Mouse (Mus musculus) ES-E14 (cell line): ENCODE results near the gene Lcn5. TPM values are rescaled to one million over a fixed set of nuclear protein-coding genes. Genes with fewer than 3 reads are reported as not detected.

ENCODE experiments used
- DNase-seq: peaks from one replicate; pipeline ENCODE4 v3.0.0-alpha.2; 2013; ENCODE audit warnings: low read depth, low spot score
- H3K27ac ChIP-seq: 2 replicates; pipeline ENCODE4 v1.5.1; 2012; ENCODE audit warnings: low read depth, mild to moderate bottlenecking, low read length, moderate library complexity, mixed read lengths; ENCODE audit not compliant: poor library complexity, insufficient read depth, severe bottlenecking
- H3K36me3 ChIP-seq: 2 replicates; pipeline ENCODE4 v1.6.1; 2012; ENCODE audit warnings: mild to moderate bottlenecking, low read length, moderate library complexity, mixed read lengths; ENCODE audit not compliant: control insufficient read depth, poor library complexity, insufficient read depth, severe bottlenecking
- H3K4me1 ChIP-seq, 2 experiments: fragments of 150-350 bp in 1 of 2; sonication (generic) in 1 of 2; 2 replicates each; pipeline ENCODE4 v1.6.1; 2012; ENCODE audit warnings: low read length in 2 of 2, mild to moderate bottlenecking in 1 of 2, mixed read lengths in 1 of 2; ENCODE audit not compliant: control insufficient read depth in 2 of 2, insufficient read depth in 2 of 2, poor library complexity in 1 of 2
- H3K4me3 ChIP-seq, 2 experiments: fragments of 150-350 bp in 1 of 2; sonication (generic) in 1 of 2; 2 replicates each; pipeline ENCODE4 v1.5.1; 2012; ENCODE audit warnings: low read length in 2 of 2, low read depth in 1 of 2, mild to moderate bottlenecking in 1 of 2, mixed read lengths in 1 of 2; ENCODE audit not compliant: insufficient read depth in 1 of 2, poor library complexity in 1 of 2, severe bottlenecking in 1 of 2
- H3K9ac ChIP-seq: 2 replicates; pipeline ENCODE4 v1.6.1; 2012; ENCODE audit warnings: low read depth, mild to moderate bottlenecking, low read length, mixed read lengths; ENCODE audit not compliant: poor library complexity, insufficient read depth, severe bottlenecking
- H3K9me3 ChIP-seq: fragments of 150-350 bp; sonication (generic); 2 replicates; pipeline ENCODE4 v1.6.1; 2012; ENCODE audit warnings: low read depth, mild to moderate bottlenecking, low read length; ENCODE audit not compliant: control insufficient read depth, insufficient read depth
- CHD2 ChIP-seq: IDR thresholded peaks from 2 replicates; pipeline ENCODE4 v1.6.1; 2014; ENCODE audit warnings: mild to moderate bottlenecking, low read depth, low read length, inconsistent platforms
- HCFC1 ChIP-seq: IDR thresholded peaks from 2 replicates; pipeline ENCODE4 v1.6.1; 2012; ENCODE audit warnings: low read length, inconsistent platforms, borderline replicate concordance; ENCODE audit not compliant: insufficient read depth
- MAFK ChIP-seq: IDR thresholded peaks from 2 replicates; pipeline ENCODE4 v1.6.1; 2014; ENCODE audit warnings: mild to moderate bottlenecking, low read depth, low read length, inconsistent platforms; ENCODE audit not compliant: insufficient read depth
- ZC3H11A ChIP-seq: IDR thresholded peaks from 2 replicates; pipeline ENCODE4 v1.6.1; 2012; ENCODE audit warnings: low read depth, mild to moderate bottlenecking, inconsistent platforms, low read length, borderline replicate concordance
- ZNF384 ChIP-seq: IDR thresholded peaks from 2 replicates; pipeline ENCODE4 v1.6.1; 2012; ENCODE audit warnings: low read depth, low read length, inconsistent platforms
- in situ Hi-C, 2 experiments: fragments of 600-800 bp; cut with MboI; formaldehyde crosslinking; loops; one replicate each; pipeline ENCODE4 v1.15.1; 2025; ENCODE audit warnings: low sequenced_read_pairs in 2 of 2, inconsistent platforms in 1 of 2; ENCODE audit not compliant: unreplicated experiment in 2 of 2
- total RNA-seq: library from RNA; depleted of rRNA; stranded (reverse); fragments of 300-350 nt; gene quantifications from 2 replicates; pipeline ENCODE4 v1.2.3, GENCODE M21; 2012

Lcn5 gene
- total RNA-seq, 1 experiment, result not detected

GRCm38 (mm10) chr2:25663511-25663910, 5.8 kb downstream of the Lcn5 start:
- no peaks in the 10 kb centered on the region for H3K36me3 ChIP-seq
- peak; percentile 15 for DNase-seq
- H3K9ac ChIP-seq, result no peak overlapping the region
- no peaks in the 10 kb centered on the region for H3K9me3 ChIP-seq
- in situ Hi-C loops, result no loop called here
- no peaks in the 10 kb centered on the region for H3K4me1 ChIP-seq
- H3K4me3 ChIP-seq, result no peak overlapping the region
- TF ChIP-seq MAFK (no peak), ZC3H11A (0 out of 2 replicates have a peak, but pooled peaks have one; percentile 27), HCFC1 (no peak), ZNF384 (no peak), CHD2 (no peak)
- H3K27ac ChIP-seq, result no peak overlapping the region

- Histone ChIP-seq H3K9ac (no peak overlapping the region), H3K27ac (no peak overlapping the region), H3K4me3 (no peak overlapping the region), H3K36me3 (no peaks in the 10 kb centered on the region), H3K9me3 (no peaks in the 10 kb centered on the region), H3K4me1 (no peaks in the 10 kb centered on the region)
- in situ Hi-C loops, result no loop called here
- DNase-seq, result no peak
- TF ChIP-seq HCFC1 (no peak), ZNF384 (no peak), ZC3H11A (no peak), MAFK (no peak), CHD2 (no peak)
Observed at GRCm38 (mm10) chr2:25664125-25664524, 6.4 kb downstream of the Lcn5 start.

DNA sequence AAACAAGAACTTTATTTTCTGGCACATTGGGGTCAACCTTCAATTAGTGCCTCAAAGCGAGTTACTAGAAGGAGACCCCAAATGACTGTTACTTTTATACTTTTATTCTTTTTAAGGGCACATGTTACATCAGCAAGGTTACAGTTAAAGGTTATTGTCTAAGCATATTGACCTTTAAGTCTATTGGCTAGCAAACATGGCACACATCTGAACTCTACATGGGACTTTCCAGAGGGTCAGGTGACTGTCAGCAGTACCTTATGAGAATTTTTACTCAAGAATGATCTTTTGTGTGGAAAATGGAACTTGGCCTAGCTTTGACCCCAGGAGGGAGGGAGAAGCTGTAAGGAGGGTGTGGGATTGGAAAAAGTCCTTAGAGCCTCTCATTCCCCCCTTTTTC, 8.8 kb downstream of the Lcn5 start:
- in situ Hi-C loops, result no loop called here
- Histone ChIP-seq H3K9me3 (no peaks in the 10 kb centered on the region), H3K4me1 (no peaks in the 10 kb centered on the region), H3K9ac (no peak overlapping the region), H3K36me3 (no peaks in the 10 kb centered on the region), H3K4me3 (no peak overlapping the region), H3K27ac (no peak overlapping the region)
- TF ChIP-seq ZC3H11A, result no peak
- TF ChIP-seq MAFK, result no peak
- no peak for TF ChIP-seq CHD2
- TF ChIP-seq HCFC1, result no peak
- no peak for DNase-seq

DNA sequence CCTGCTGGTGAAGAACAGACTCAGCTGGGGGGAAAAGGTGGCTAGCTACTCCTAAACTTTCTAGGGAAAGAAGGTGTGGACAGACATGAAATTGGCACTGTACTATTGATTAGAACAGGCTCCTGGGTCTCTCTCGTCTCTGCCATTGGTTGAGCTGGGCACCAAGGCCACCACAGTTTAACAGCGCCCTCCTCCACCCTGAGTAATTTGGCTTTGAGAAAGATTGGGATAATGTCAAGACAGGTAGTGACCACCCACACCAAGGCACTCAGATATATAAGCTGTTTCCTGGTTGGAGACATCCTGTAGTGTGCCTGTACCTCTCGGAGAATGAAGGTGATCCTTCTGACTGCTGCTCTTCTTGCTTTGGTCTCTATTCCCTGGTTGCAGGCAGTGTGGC, 18.7 kb downstream of the Lcn5 start, which contains the start of gene Lcn6:
Gene Lcn6 (plus strand): TSS at position 301 of the 400 bp plus-strand sequence.
- no peak for TF ChIP-seq ZC3H11A
- TF ChIP-seq HCFC1, result no peak
- no peak for TF ChIP-seq MAFK
- TF ChIP-seq ZNF384, result no peak
- no peak for TF ChIP-seq CHD2
- no peaks in the 10 kb centered on the region for H3K9me3 ChIP-seq
- H3K4me1 ChIP-seq, result no peaks in the 10 kb centered on the region
- DNase-seq, result no peak
- no peak within 1 kb of the TSS for H3K27ac ChIP-seq
- no peak within 1 kb of the TSS for H3K9ac ChIP-seq
- no peaks in the 10 kb centered on the region for H3K36me3 ChIP-seq
- in situ Hi-C loops, result no loop called here
- H3K4me3 ChIP-seq, result no peak within 1 kb of the TSS

GRCm38 (mm10) chr2:25679559-25679958, 21.8 kb downstream of the Lcn5 start:
- in situ Hi-C loops, result no loop called here
- H3K9ac ChIP-seq, result no peak overlapping the region
- no peak for DNase-seq
- H3K9me3 ChIP-seq, result no peaks in the 10 kb centered on the region
- H3K4me3 ChIP-seq, result no peak overlapping the region
- no peak overlapping the region for H3K27ac ChIP-seq
- no peaks in the 10 kb centered on the region for H3K4me1 ChIP-seq
- H3K36me3 ChIP-seq, result no peaks in the 10 kb centered on the region
- TF ChIP-seq MAFK (no peak), ZC3H11A (no peak), CHD2 (no peak), ZNF384 (no peak), HCFC1 (no peak)
